Mouse (Mus musculus) embryonic facial prominence, embryonic 12.5 days (tissue): ENCODE results near the gene Fam83g. TPM values are rescaled to one million over a fixed set of nuclear protein-coding genes. Genes with fewer than 3 reads are reported as not detected.

Experiments used
- ATAC-seq: fragments of 200-750 bp; cut with Nextera tagmentation; 2 replicates; pipeline ENCODE4 v1.8.0; 2017; ENCODE audit not compliant: insufficient number of reproducible peaks, insufficient read depth, low FRiP score, low TSS enrichment
- H3K27ac ChIP-seq: fragments of 300-500 bp; sonication (generic); 2 replicates; pipeline ENCODE4 v1.5.1; 2016; ENCODE audit warnings: mild to moderate bottlenecking
- H3K27me3 ChIP-seq: fragments of 300-500 bp; sonication (generic); 2 replicates; pipeline ENCODE4 v1.6.1; 2016; ENCODE audit warnings: mild to moderate bottlenecking, moderate library complexity
- H3K36me3 ChIP-seq: fragments of 300-500 bp; sonication (generic); 2 replicates; pipeline ENCODE4 v1.6.1; 2016; ENCODE audit warnings: mild to moderate bottlenecking
- H3K4me1 ChIP-seq: fragments of 300-500 bp; sonication (generic); 2 replicates; pipeline ENCODE4 v1.6.1; 2016
- H3K4me2 ChIP-seq: fragments of 300-500 bp; sonication (generic); replicated peaks from 2 replicates; pipeline ENCODE4 v1.6.1; 2016; ENCODE audit warnings: mild to moderate bottlenecking, moderate library complexity
- H3K4me3 ChIP-seq: fragments of 300-500 bp; sonication (generic); 2 replicates; pipeline ENCODE4 v1.5.1; 2016; ENCODE audit warnings: mild to moderate bottlenecking
- H3K9ac ChIP-seq: fragments of 300-500 bp; sonication (generic); 2 replicates; pipeline ENCODE4 v1.6.1; 2016; ENCODE audit warnings: mild to moderate bottlenecking, moderate library complexity
- H3K9me3 ChIP-seq: fragments of 300-500 bp; sonication (generic); 2 replicates; pipeline ENCODE4 v1.6.1; 2016; ENCODE audit warnings: mild to moderate bottlenecking, moderate library complexity
- WGBS: fragments of 180-500 bp; shearing (Covaris S2); methylation state at CpG from one replicate; pipeline ENCODE4 v1.1.7; 2016; 5-methylcytosine and 5-hydroxymethylcytosine counted together
- polyA plus RNA-seq: library from polyadenylated mRNA; unstranded; fragments of >200 nt; fragmentation: Nextera tagmentation; extraction: Ambion mirVana; gene quantifications from 2 replicates; pipeline ENCODE4 v1.2.1, GENCODE M21; 2016

Gene Fam83g
- polyA plus RNA-seq, 1 experiment from 2014 or later, result 1.5 TPM

- Histone ChIP-seq H3K27ac (no peak overlapping the region), H3K9me3 (no peaks in the 10 kb centered on the region), H3K27me3 (no peaks in the 10 kb centered on the region), H3K4me3 (no peak overlapping the region), H3K9ac (no peak overlapping the region), H3K4me2 (no peak overlapping the region), H3K4me1 (no peaks in the 10 kb centered on the region), H3K36me3 (peaks cover 78% of the 10 kb centered on the region)
- 86% methylated on average over 7 of the region's 7 CpGs for WGBS
- ATAC-seq, result no peak
These were observed 48.8 kb downstream of the Fam83g start for GRCm38 (mm10) chr11:61732672-61733071.

DNA sequence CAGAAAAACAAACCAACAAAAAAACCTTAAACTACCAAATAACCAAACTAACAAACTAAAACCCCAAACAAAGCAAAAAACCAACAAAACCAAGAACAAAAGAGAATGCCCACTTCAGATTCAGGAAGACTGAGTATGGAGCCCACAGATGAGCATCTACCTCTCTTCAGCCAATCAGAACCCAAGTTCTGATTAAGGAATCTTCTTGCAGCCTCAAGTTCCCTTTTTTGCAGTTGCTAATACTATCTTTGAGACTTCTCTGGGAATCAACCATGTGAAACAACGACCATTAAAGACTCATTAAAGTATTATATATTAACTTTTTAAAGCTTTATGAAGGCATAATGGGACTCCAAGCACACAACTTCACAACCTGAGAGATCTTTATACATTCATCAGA is 53.4 kb downstream of the Fam83g start:
- H3K27ac ChIP-seq, result no peak overlapping the region
- H3K4me1 ChIP-seq, result no peaks in the 10 kb centered on the region
- H3K27me3 ChIP-seq, result no peaks in the 10 kb centered on the region
- ATAC-seq, result no peak
- H3K9ac ChIP-seq, result no peak overlapping the region
- H3K4me3 ChIP-seq, result no peak overlapping the region
- H3K9me3 ChIP-seq, result no peaks in the 10 kb centered on the region
- no peak overlapping the region for H3K4me2 ChIP-seq
- 93% methylated on average over 1 of the region's 1 CpGs for WGBS
- H3K36me3 ChIP-seq, result peaks cover 83% of the 10 kb centered on the region

GRCm38 (mm10) chr11:61740500-61740899 is 56.6 kb downstream of the Fam83g start:
- no peak overlapping the region for H3K27ac ChIP-seq
- H3K4me3 ChIP-seq, result no peak overlapping the region
- no peaks in the 10 kb centered on the region for H3K4me1 ChIP-seq
- H3K4me2 ChIP-seq, result no peak overlapping the region
- no peaks in the 10 kb centered on the region for H3K27me3 ChIP-seq
- 92% methylated on average over 1 of the region's 1 CpGs for WGBS
- H3K36me3 ChIP-seq, result peaks cover 80% of the 10 kb centered on the region
- no peak for ATAC-seq
- H3K9ac ChIP-seq, result no peak overlapping the region
- no peaks in the 10 kb centered on the region for H3K9me3 ChIP-seq

- Histone ChIP-seq H3K4me3 (no peak overlapping the region), H3K9me3 (no peaks in the 10 kb centered on the region), H3K9ac (no peak overlapping the region), H3K27me3 (no peaks in the 10 kb centered on the region), H3K4me2 (no peak overlapping the region), H3K4me1 (no peaks in the 10 kb centered on the region), H3K27ac (no peak overlapping the region), H3K36me3 (peaks cover 64% of the 10 kb centered on the region)
- WGBS, result 81% methylated on average over 3 of the region's 3 CpGs
- no peak for ATAC-seq
These were observed 59.9 kb downstream of the Fam83g start for GRCm38 (mm10) chr11:61743768-61744167.

DNA sequence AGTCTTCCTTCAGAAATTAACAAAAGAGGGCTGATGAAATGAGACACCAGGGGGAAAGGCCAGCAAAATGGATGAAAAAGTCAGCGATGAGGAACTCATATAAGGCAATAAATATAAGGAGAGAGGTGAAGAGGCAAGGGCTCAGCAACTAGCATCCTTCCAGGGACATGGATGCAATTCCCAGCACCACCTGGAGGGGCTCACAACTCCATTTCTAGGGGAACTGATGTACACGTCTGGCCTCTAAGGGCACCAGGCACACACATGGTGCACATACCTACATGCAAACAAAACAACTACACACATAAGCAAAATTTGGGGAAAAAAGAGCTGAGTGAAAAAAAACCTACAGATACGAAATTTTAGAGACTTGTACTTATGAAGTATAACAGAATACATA is 60.6 kb downstream of the Fam83g start:
- Histone ChIP-seq H3K36me3 (peaks cover 63% of the 10 kb centered on the region), H3K4me2 (no peak overlapping the region), H3K4me3 (no peak overlapping the region), H3K9ac (no peak overlapping the region), H3K27ac (no peak overlapping the region), H3K27me3 (no peaks in the 10 kb centered on the region), H3K9me3 (no peaks in the 10 kb centered on the region), H3K4me1 (no peaks in the 10 kb centered on the region)
- ATAC-seq, result no peak
- WGBS, result 63% methylated on average over 3 of the region's 3 CpGs

- Histone ChIP-seq H3K4me3 (no peak overlapping the region), H3K9ac (no peak overlapping the region), H3K4me2 (no peak overlapping the region), H3K27ac (no peak overlapping the region), H3K9me3 (no peaks in the 10 kb centered on the region), H3K36me3 (peaks cover 63% of the 10 kb centered on the region), H3K4me1 (no peaks in the 10 kb centered on the region), H3K27me3 (no peaks in the 10 kb centered on the region)
- no peak for ATAC-seq
- 98% methylated on average over 9 of the region's 9 CpGs for WGBS
These were observed 61.9 kb downstream of the Fam83g start for GRCm38 (mm10) chr11:61745781-61746180.

GRCm38 (mm10) chr11:61747161-61747560 is 63.3 kb downstream of the Fam83g start:
- no peaks in the 10 kb centered on the region for H3K27me3 ChIP-seq
- no peaks in the 10 kb centered on the region for H3K9me3 ChIP-seq
- no peak overlapping the region for H3K9ac ChIP-seq
- no peak overlapping the region for H3K4me3 ChIP-seq
- no peaks in the 10 kb centered on the region for H3K4me1 ChIP-seq
- ATAC-seq, result no peak
- H3K36me3 ChIP-seq, result peaks cover 63% of the 10 kb centered on the region
- H3K4me2 ChIP-seq, result no peak overlapping the region
- WGBS, result 68% methylated on average over 3 of the region's 3 CpGs
- no peak overlapping the region for H3K27ac ChIP-seq

- no peaks in the 10 kb centered on the region for H3K27me3 ChIP-seq
- ATAC-seq, result no peak
- no peak overlapping the region for H3K4me3 ChIP-seq
- H3K4me1 ChIP-seq, result no peaks in the 10 kb centered on the region
- H3K9me3 ChIP-seq, result no peaks in the 10 kb centered on the region
- H3K36me3 ChIP-seq, result peaks cover 70% of the 10 kb centered on the region
- 83% methylated on average over 5 of the region's 5 CpGs for WGBS
- no peak overlapping the region for H3K9ac ChIP-seq
- H3K27ac ChIP-seq, result no peak overlapping the region
- H3K4me2 ChIP-seq, result no peak overlapping the region
These were observed 67.7 kb downstream of the Fam83g start for GRCm38 (mm10) chr11:61751612-61752011.

DNA sequence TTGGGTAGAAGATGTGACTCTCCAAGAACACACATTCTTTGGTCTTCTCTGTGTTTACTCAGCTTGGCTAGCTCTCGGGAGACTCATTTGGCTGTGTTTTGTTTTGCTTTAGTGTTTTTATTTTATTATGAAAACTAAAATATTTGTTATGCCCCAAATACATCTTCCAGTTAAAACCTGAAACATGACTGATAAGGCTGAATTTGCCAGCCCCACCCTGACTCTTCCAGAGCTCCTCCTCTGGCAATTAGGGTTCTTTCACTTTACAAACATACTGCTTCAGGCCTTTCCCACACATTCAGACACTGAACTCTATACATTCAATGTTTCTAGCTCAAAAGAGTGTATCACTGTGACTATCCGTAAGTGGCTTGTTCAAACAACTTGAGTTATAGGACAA is 73.3 kb downstream of the Fam83g start:
- Histone ChIP-seq H3K9ac (no peak overlapping the region), H3K4me2 (no peak overlapping the region), H3K27ac (no peak overlapping the region), H3K9me3 (no peaks in the 10 kb centered on the region), H3K4me3 (no peak overlapping the region), H3K36me3 (peaks cover 35% of the 10 kb centered on the region), H3K27me3 (no peaks in the 10 kb centered on the region), H3K4me1 (peaks cover 5% of the 10 kb centered on the region; the same call in 1 of the 2 replicates)
- no peak for ATAC-seq
- 94% methylated on average over 2 of the region's 2 CpGs for WGBS

Other genes with a start within 250 kb of the Fam83g start
- gene Rnf112, start 230.0 kb upstream of the Fam83g start, polyA plus RNA-seq, result 1.6 and 2.5 TPM in 2 replicates
- gene Mfap4, start 198.7 kb upstream of the Fam83g start, polyA plus RNA-seq, result 231 and 256 TPM in 2 replicates
- gene Mapk7, start 189.7 kb upstream of the Fam83g start, polyA plus RNA-seq, result 101 and 102 TPM in 2 replicates
- gene B9d1, start 178.9 kb upstream of the Fam83g start, polyA plus RNA-seq, result 35.2 and 36.7 TPM in 2 replicates
- 28.3 TPM in 2 replicates for gene Epn2, start 104.4 kb upstream of the Fam83g start, polyA plus RNA-seq
- gene Grap, start 30.8 kb upstream of the Fam83g start, polyA plus RNA-seq, result 7.4 and 8.5 TPM in 2 replicates
- gene Slc5a10, start 36.7 kb downstream of the Fam83g start, polyA plus RNA-seq, result 0.09 TPM in 1 of 2 replicates, not detected in the other
- gene Prpsap2, start 78.0 kb downstream of the Fam83g start, polyA plus RNA-seq, result 34.8 and 34.9 TPM in 2 replicates
- gene Ulk2, start 171.0 kb downstream of the Fam83g start, polyA plus RNA-seq, result 22.7 and 24.1 TPM in 2 replicates
- gene Akap10, start 246.2 kb downstream of the Fam83g start, polyA plus RNA-seq, result 20.8 and 22.2 TPM in 2 replicates